8 mouse cellular contexts compared by ENCODE assay signal in the genomic region with DNA sequence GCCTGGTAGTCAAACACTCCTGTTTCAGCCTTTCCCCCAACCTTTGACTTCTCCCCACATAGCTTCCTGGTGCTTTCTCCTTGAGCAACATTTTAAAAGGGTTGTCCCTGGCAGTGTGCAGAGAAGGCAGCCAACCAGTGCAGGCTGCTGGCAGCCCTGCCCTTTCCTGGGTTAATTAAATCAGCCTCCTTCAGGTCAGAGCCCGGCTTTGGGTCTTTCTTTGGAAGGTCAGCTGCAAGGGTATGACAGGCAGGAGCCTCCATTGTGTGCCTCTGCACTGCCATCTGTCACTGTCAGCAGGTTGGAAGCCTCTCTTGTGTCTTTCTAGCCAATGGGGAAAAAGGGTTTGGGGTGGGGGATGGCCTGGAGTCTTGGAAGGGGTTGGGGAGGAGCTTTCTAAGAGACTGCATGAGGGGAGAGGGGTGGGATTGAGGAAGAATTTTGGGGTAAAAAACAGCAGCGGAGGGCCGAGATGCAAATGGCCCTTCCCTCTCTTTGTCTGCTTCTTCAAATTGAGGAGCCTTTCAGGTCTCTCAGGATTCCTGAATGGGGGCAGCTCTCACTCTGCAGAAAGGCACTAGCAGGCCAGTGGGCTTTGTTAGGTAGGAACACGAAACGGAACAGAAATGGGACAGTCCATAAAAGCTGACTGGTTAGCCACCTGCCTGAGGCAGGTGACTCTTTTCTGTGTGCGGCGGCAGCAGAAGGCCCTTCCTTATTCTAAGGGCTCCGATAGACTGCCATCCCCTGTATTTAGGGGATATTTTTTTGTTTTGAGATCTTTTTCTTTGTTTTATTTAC. TPM values are rescaled to one million over a fixed set of nuclear protein-coding genes. Genes with fewer than 3 reads are reported as not detected.
DNase-seq lines count a peak whose midpoint lies in the region; ATAC-seq and TF ChIP-seq lines count a peak whose summit lies in the region.

No protein-coding gene starts in this region.

- no peaks in the 10 kb centered on the region for H3K36me3 ChIP-seq in limb, embryonic 12.5 days
- no peaks in the 10 kb centered on the region for H3K36me3 ChIP-seq in midbrain, postnatal 0 days (ENCODE audit: insufficient read depth, low read length)

- no peak for TF ChIP-seq POLR2A in cerebellum, adult 2 months (IDR thresholded peaks at IDR 0.05; ENCODE audit: borderline replicate concordance, insufficient read depth, low read length)

- 24% methylated on average over 8 of the region's 8 CpGs for WGBS in cerebellum, adult 2 months
- 24% methylated on average over 8 of the region's 8 CpGs for WGBS in limb, embryonic 12.5 days
- WGBS in midbrain, postnatal 0 days, result 9% methylated on average over 8 of the region's 8 CpGs

- no peak for TF ChIP-seq CTCF in cerebellum, adult 2 months (IDR thresholded peaks at IDR 0.05; ENCODE audit: borderline replicate concordance, insufficient read depth, low read depth, low read length)
- TF ChIP-seq CTCF in midbrain, postnatal 0 days (IDR thresholded peaks at IDR 0.05), result no peak

- DNase-seq in NIH3T3 (ENCODE audit: low read depth), result peak; percentile 21
- peak; percentile 65 to 76 for DNase-seq in cerebellum, adult 2 months
- peak; percentile 88 for DNase-seq in midbrain, postnatal 0 days (ENCODE audit: low spot score)
- no peak for DNase-seq in right cerebral cortex, postnatal 36 days (ENCODE audit: low spot score in 2 of 2)
- DNase-seq in frontal cortex, postnatal 36 days (ENCODE audit: low spot score in 2 of 2), result no peak

- no peaks in the 10 kb centered on the region for H3K27me3 ChIP-seq in cerebellum, adult 2 months (ENCODE audit: control insufficient read depth, insufficient read depth, low read length)
- no peaks in the 10 kb centered on the region for H3K27me3 ChIP-seq in limb, embryonic 12.5 days
- no peaks in the 10 kb centered on the region for H3K27me3 ChIP-seq in midbrain, postnatal 0 days (ENCODE audit: insufficient read depth, low read length)

- no peak overlapping the region for H3K4me3 ChIP-seq in cerebellum, adult 2 months (replicated peaks; ENCODE audit: insufficient read depth, low read depth, low read length)
- no peak overlapping the region for H3K4me3 ChIP-seq in limb, embryonic 12.5 days (replicated peaks)
- no peak overlapping the region for H3K4me3 ChIP-seq in midbrain, postnatal 0 days (ENCODE audit: low read depth, low read length)

- H3K4me1 ChIP-seq in cerebellum, adult 2 months (ENCODE audit: control insufficient read depth, insufficient read depth, low read length), result peaks cover 19% of the 10 kb centered on the region
- H3K4me1 ChIP-seq in limb, embryonic 12.5 days (replicated peaks), result peaks cover 59% of the 10 kb centered on the region
- H3K4me1 ChIP-seq in midbrain, postnatal 0 days (ENCODE audit: insufficient read depth, low read length), result peaks cover 25% of the 10 kb centered on the region; the same call in 1 of the 2 replicates

- H3K4me2 ChIP-seq in limb, embryonic 12.5 days, result peak overlapping the region; percentile 28
- peak overlapping the region; percentile 38 for H3K4me2 ChIP-seq in midbrain, postnatal 0 days (ENCODE audit: low read depth, low read length, poor library complexity, severe bottlenecking)

- H3K9ac ChIP-seq in limb, embryonic 12.5 days (replicated peaks), result no peak overlapping the region; the same call in 1 of the 2 replicates
- peak overlapping the region; percentile 42 for H3K9ac ChIP-seq in midbrain, postnatal 0 days (replicated peaks; ENCODE audit: low read length, poor library complexity, severe bottlenecking)

- ATAC-seq in hematopoietic stem cell, adult 5-6 weeks (replicated peaks in 1 of 2; ENCODE audit: insufficient read depth in 1 of 2, low FRiP score in 2 of 2, low TSS enrichment in 1 of 2, low read depth in 1 of 2, poor library complexity in 2 of 2, severe bottlenecking in 2 of 2), result peak; percentile 19 to 44; a peak in 2 of 4 replicates
- no peak for ATAC-seq in limb, embryonic 12.5 days (ENCODE audit: insufficient number of reproducible peaks, insufficient read depth, low FRiP score, low TSS enrichment, low read depth)
- ATAC-seq in midbrain, postnatal 0 days (ENCODE audit: low FRiP score), result peak; percentile 65
- ATAC-seq in megakaryocyte-erythroid progenitor cell, adult 5-6 weeks (replicated peaks; ENCODE audit: low FRiP score, low TSS enrichment, poor library complexity, severe bottlenecking), result no peak

- H3K9me3 ChIP-seq in limb, embryonic 12.5 days, result no peaks in the 10 kb centered on the region
- H3K9me3 ChIP-seq in midbrain, postnatal 0 days (ENCODE audit: low read length), result no peaks in the 10 kb centered on the region

- peak overlapping the region; percentile 64 for H3K27ac ChIP-seq in cerebellum, adult 2 months (ENCODE audit: insufficient read depth, low read length)
- peak overlapping the region; percentile 66 for H3K27ac ChIP-seq in limb, embryonic 12.5 days
- peak overlapping the region; percentile 80 for H3K27ac ChIP-seq in midbrain, postnatal 0 days (ENCODE audit: low read depth, low read length)

RNA-seq across cellular contexts. Expression of a gene that starts 6.4 kb away (rescaled TPM):
- 9.9 and 11.0 TPM in 2 replicates for polyA plus RNA-seq in cerebellum, adult 2 months (2012; rRNA removed)
- total RNA-seq in hematopoietic stem cell, adult 5-6 weeks (2017), result 9.2 and 13.1 TPM in 2 replicates
- 49.8 and 50.3 TPM in 2 replicates for polyA plus RNA-seq in limb, embryonic 12.5 days (2016; fragmentation: Nextera tagmentation; extraction: Ambion mirVana)
- 26.3 and 35.4 TPM in 2 replicates for total RNA-seq in midbrain, postnatal 0 days (2014; rRNA removed)
- polyA plus RNA-seq in midbrain, postnatal 0 days (2015; fragmentation: Nextera tagmentation; extraction: Ambion mirVana), result 13.0 and 15.8 TPM in 2 replicates
- 1.1 and 3.8 TPM in 2 replicates for total RNA-seq in megakaryocyte-erythroid progenitor cell, adult 5-6 weeks (2014; fragmentation: Nextera tagmentation)
- 3.3 and 4.6 TPM in 2 replicates for total RNA-seq in megakaryocyte-erythroid progenitor cell, adult 5-6 weeks (2017)

Comparison
In these comparisons a context has a peak if more than half of its experiments do, and no peak if none do; other contexts are left out.
1. DNase-seq: peak in NIH3T3 (single experiment), cerebellum, adult 2 months (2 of 2) and midbrain, postnatal 0 days (single experiment); none in right cerebral cortex, postnatal 36 days (0 of 2) and frontal cortex, postnatal 36 days (0 of 2).
2. ATAC-seq: peak in hematopoietic stem cell, adult 5-6 weeks (2 of 2) and midbrain, postnatal 0 days (single experiment); none in limb, embryonic 12.5 days (single experiment) and megakaryocyte-erythroid progenitor cell, adult 5-6 weeks (single experiment).
3. Peak in every context shown above with its lines, with median percentiles within 50 percentile points of each other: H3K27ac ChIP-seq.